Mouse (Mus musculus): Measurements from ENCODE around the gene Ap2a2.

GRCm38 (mm10) chr7:141525580-141525925, 36.4 kb upstream of the Ap2a2 start:
- TF ChIP-seq CTCF (IDR thresholded peaks at IDR 0.05) (no peak), EP300 (IDR thresholded peaks at IDR 0.05) (no peak)
